Mouse (Mus musculus) MEL (cell line): ENCODE data around the gene Traf5. TPM values are rescaled to one million over a fixed set of nuclear protein-coding genes. Genes with fewer than 3 reads are reported as not detected.

Source experiments
- DNase-seq: peaks from one replicate; pipeline ENCODE4 v3.0.0; 2011; ENCODE audit warnings: low read depth, low spot score
- H3K27ac ChIP-seq: 2 replicates; pipeline ENCODE4 v1.5.1; 2012; ENCODE audit warnings: low read depth, mild to moderate bottlenecking, control low read depth, low read length, moderate library complexity; ENCODE audit not compliant: control insufficient read depth
- H3K27me3 ChIP-seq, 2 experiments: fragments of 150-350 bp in 1 of 2; sonication (generic) in 1 of 2; 2 replicates each; pipeline ENCODE4 v1.6.1; 2012; ENCODE audit warnings: low read length in 2 of 2, mild to moderate bottlenecking in 2 of 2, improper control_type of control experiment in 1 of 2, moderate library complexity in 1 of 2; ENCODE audit not compliant: insufficient read depth in 2 of 2, control insufficient read depth in 1 of 2
- H3K36me3 ChIP-seq, 2 experiments: 2 replicates each; pipeline ENCODE4 v1.6.1; 2012 to 2014; ENCODE audit warnings: low read length in 2 of 2, improper control_type of control experiment in 1 of 2, inconsistent platforms in 1 of 2, mild to moderate bottlenecking in 1 of 2; ENCODE audit not compliant: insufficient read depth in 2 of 2, control insufficient read depth in 1 of 2
- H3K4me1 ChIP-seq, 2 experiments: fragments of 150-350 bp in 1 of 2; sonication (generic) in 1 of 2; 2 replicates each; pipeline ENCODE4 v1.6.1; 2012; ENCODE audit warnings: low read length in 2 of 2, improper control_type of control experiment in 1 of 2, mild to moderate bottlenecking in 1 of 2; ENCODE audit not compliant: insufficient read depth in 2 of 2, control insufficient read depth in 1 of 2
- H3K4me3 ChIP-seq, 2 experiments: fragments of 150-350 bp in 1 of 2; sonication (generic) in 1 of 2; 2 replicates each; pipeline ENCODE4 v1.5.1; 2012; ENCODE audit warnings: low read depth in 2 of 2, low read length in 2 of 2, mild to moderate bottlenecking in 2 of 2, moderate library complexity in 2 of 2, control low read depth in 1 of 2, improper control_type of control experiment in 1 of 2; ENCODE audit not compliant: control insufficient read depth in 1 of 2, insufficient read depth in 1 of 2
- H3K79me2 ChIP-seq: 2 replicates; pipeline ENCODE4 v1.6.1; 2012; ENCODE audit warnings: mild to moderate bottlenecking, low read length, moderate library complexity; ENCODE audit not compliant: control insufficient read depth, poor library complexity, insufficient read depth
- H3K9ac ChIP-seq: 2 replicates; pipeline ENCODE4 v1.6.1; 2012; ENCODE audit warnings: low read depth, mild to moderate bottlenecking, control low read depth, low read length, moderate library complexity; ENCODE audit not compliant: control insufficient read depth, poor library complexity, severe bottlenecking
- H3K9me3 ChIP-seq: fragments of 150-350 bp; sonication (generic); replicated peaks from 2 replicates; pipeline ENCODE4 v1.6.1; 2012; ENCODE audit warnings: mild to moderate bottlenecking, low read length, improper control_type of control experiment, moderate library complexity; ENCODE audit not compliant: insufficient read depth
- BHLHE40 ChIP-seq: IDR thresholded peaks from 2 replicates; pipeline ENCODE4 v1.6.1; 2012; ENCODE audit warnings: low read depth, mild to moderate bottlenecking, inconsistent platforms, low read length, improper control_type of control experiment, borderline replicate concordance
- CHD2 ChIP-seq: IDR thresholded peaks from 2 replicates; pipeline ENCODE4 v1.6.1; 2011; ENCODE audit warnings: low read length, improper control_type of control experiment
- CTCF ChIP-seq, 3 experiments: IDR thresholded peaks in 2 of 3; conservative IDR thresholded peaks in 1 of 3; 2 replicates each; pipeline ENCODE4 v1.5.1; 2011 to 2012; ENCODE audit warnings: low read length in 3 of 3, low read depth in 2 of 3, mild to moderate bottlenecking in 2 of 3, improper control_type of control experiment in 1 of 3, inconsistent platforms in 1 of 3, mixed read lengths in 1 of 3, moderate library complexity in 1 of 3; ENCODE audit not compliant: control insufficient read depth in 1 of 3, insufficient read depth in 1 of 3, poor library complexity in 1 of 3, severe bottlenecking in 1 of 3
- ELF1 ChIP-seq: IDR thresholded peaks from 2 replicates; pipeline ENCODE4 v1.6.1; 2014; ENCODE audit warnings: low read depth, mild to moderate bottlenecking, inconsistent platforms, low read length, improper control_type of control experiment, moderate library complexity
- EP300 ChIP-seq, 2 experiments: IDR thresholded peaks; 2 replicates each; pipeline ENCODE4 v1.6.1; 2011; ENCODE audit warnings: improper control_type of control experiment in 2 of 2, low read length in 2 of 2, low read depth in 1 of 2, mild to moderate bottlenecking in 1 of 2
- GABPA ChIP-seq: IDR thresholded peaks from 2 replicates; pipeline ENCODE4 v1.6.1; 2012; ENCODE audit warnings: low read depth, mild to moderate bottlenecking, inconsistent platforms, low read length, improper control_type of control experiment, moderate library complexity
- GATA1 ChIP-seq: IDR thresholded peaks from 2 replicates; pipeline ENCODE4 v1.6.1; 2011; ENCODE audit warnings: low read depth, low read length, improper control_type of control experiment
- JUND ChIP-seq: IDR thresholded peaks from 2 replicates; pipeline ENCODE4 v1.6.1; 2011; ENCODE audit warnings: low read depth, mild to moderate bottlenecking, improper control_type of control experiment, low read length
- MAFK ChIP-seq: IDR thresholded peaks from 2 replicates; pipeline ENCODE4 v1.6.1; 2011; ENCODE audit warnings: low read depth, mild to moderate bottlenecking, low read length, improper control_type of control experiment, borderline replicate concordance
- MAX ChIP-seq: IDR thresholded peaks from 2 replicates; pipeline ENCODE4 v1.6.1; 2011; ENCODE audit warnings: low read length, improper control_type of control experiment
- MAZ ChIP-seq: IDR thresholded peaks from 2 replicates; pipeline ENCODE4 v1.6.1; 2012; ENCODE audit warnings: low read depth, mild to moderate bottlenecking, inconsistent platforms, low read length, improper control_type of control experiment
- MXI1 ChIP-seq: IDR thresholded peaks from 2 replicates; pipeline ENCODE4 v1.6.1; 2011; ENCODE audit warnings: mild to moderate bottlenecking, low read depth, low read length, improper control_type of control experiment
- MYB ChIP-seq: IDR thresholded peaks from 2 replicates; pipeline ENCODE4 v1.6.1; 2011; ENCODE audit warnings: mild to moderate bottlenecking, low read depth, low read length, improper control_type of control experiment
- MYC ChIP-seq: IDR thresholded peaks from 2 replicates; pipeline ENCODE4 v1.6.1; 2011; ENCODE audit warnings: low read depth, mild to moderate bottlenecking, low read length, improper control_type of control experiment, moderate library complexity
- NELFE ChIP-seq: IDR thresholded peaks from 2 replicates; pipeline ENCODE4 v1.6.1; 2011; ENCODE audit warnings: low read depth, low read length, improper control_type of control experiment
- NRF1 ChIP-seq: IDR thresholded peaks from 2 replicates; pipeline ENCODE4 v1.6.1; 2014; ENCODE audit warnings: low read depth, mild to moderate bottlenecking, inconsistent platforms, low read length, improper control_type of control experiment, moderate library complexity; ENCODE audit not compliant: poor library complexity, insufficient read depth, severe bottlenecking
- POLR2A ChIP-seq, 2 experiments: IDR thresholded peaks; 2 replicates each; pipeline ENCODE4 v1.6.1; 2011 to 2012; ENCODE audit warnings: low read length in 2 of 2, mild to moderate bottlenecking in 2 of 2, control low read depth in 1 of 2, improper control_type of control experiment in 1 of 2, low read depth in 1 of 2, moderate library complexity in 1 of 2; ENCODE audit not compliant: control insufficient read depth in 1 of 2, insufficient read depth in 1 of 2, poor library complexity in 1 of 2
- POLR2AphosphoS2 ChIP-seq: IDR thresholded peaks from 2 replicates; pipeline ENCODE4 v1.6.1; 2011; ENCODE audit warnings: low read length, improper control_type of control experiment
- POLR2AphosphoS5 ChIP-seq: IDR thresholded peaks from 2 replicates; pipeline ENCODE4 v1.6.1; 2012; ENCODE audit warnings: low read depth, borderline replicate concordance, mild to moderate bottlenecking, inconsistent platforms, low read length, moderate library complexity, mixed read lengths
- RAD21 ChIP-seq: IDR thresholded peaks from 2 replicates; pipeline ENCODE4 v1.6.1; 2011; ENCODE audit warnings: mild to moderate bottlenecking, low read depth, low read length, improper control_type of control experiment
- RCOR1 ChIP-seq: IDR thresholded peaks from 2 replicates; pipeline ENCODE4 v1.6.1; 2012; ENCODE audit warnings: low read depth, mild to moderate bottlenecking, inconsistent platforms, low read length, improper control_type of control experiment
- SIN3A ChIP-seq: IDR thresholded peaks from 2 replicates; pipeline ENCODE4 v1.6.1; 2012; ENCODE audit warnings: low read length, improper control_type of control experiment, inconsistent platforms
- SMC3 ChIP-seq: IDR thresholded peaks from 2 replicates; pipeline ENCODE4 v1.6.1; 2011; ENCODE audit warnings: low read depth, low read length, improper control_type of control experiment
- TAL1 ChIP-seq: IDR thresholded peaks from 2 replicates; pipeline ENCODE4 v1.6.1; 2012; ENCODE audit warnings: mild to moderate bottlenecking, inconsistent platforms, low read length, moderate library complexity, mixed read lengths
- TCF12 ChIP-seq: IDR thresholded peaks from 2 replicates; pipeline ENCODE4 v1.6.1; 2014; ENCODE audit warnings: low read depth, mild to moderate bottlenecking, inconsistent platforms, low read length, improper control_type of control experiment, moderate library complexity
- UBTF ChIP-seq: IDR thresholded peaks from 2 replicates; pipeline ENCODE4 v1.6.1; 2012; ENCODE audit warnings: low read depth, mild to moderate bottlenecking, inconsistent platforms, low read length, improper control_type of control experiment, moderate library complexity, borderline replicate concordance; ENCODE audit not compliant: insufficient read depth
- ZC3H11A ChIP-seq: IDR thresholded peaks from 2 replicates; pipeline ENCODE4 v1.6.1; 2012; ENCODE audit warnings: low read depth, mild to moderate bottlenecking, inconsistent platforms, low read length, improper control_type of control experiment
- ZMIZ1 ChIP-seq: IDR thresholded peaks from 2 replicates; pipeline ENCODE4 v1.6.1; 2012; ENCODE audit warnings: low read depth, mild to moderate bottlenecking, inconsistent platforms, low read length, improper control_type of control experiment, moderate library complexity
- ZNF384 ChIP-seq: IDR thresholded peaks from 2 replicates; pipeline ENCODE4 v1.6.1; 2012; ENCODE audit warnings: low read depth, mild to moderate bottlenecking, inconsistent platforms, low read length, improper control_type of control experiment
- polyA plus RNA-seq, 2 experiments: library from polyadenylated mRNA; stranded (reverse) in 1 of 2; unstranded in 1 of 2; fragments of >175 nt in 1 of 2; fragments of >200 nt in 1 of 2; gene quantifications; 2 replicates each; pipeline versions ENCODE4 v1.2.1 to v1.2.4; 2012; ENCODE audit warnings: low replicate concordance in 2 of 2, low read depth in 1 of 2; ENCODE audit not compliant: insufficient read length in 2 of 2, insufficient read depth in 1 of 2, missing spikeins in 1 of 2
- total RNA-seq: library from RNA; depleted of rRNA; stranded (reverse); fragments of 300-350 nt; gene quantifications from 2 replicates; pipeline ENCODE4 v1.2.3, GENCODE M21; 2012

Gene Traf5
- total and polyA plus RNA-seq, 3 experiments, result 4.0 to 7.3 TPM; not detected in 1

- H3K4me1 ChIP-seq, result peaks cover 4 to 6% of the 10 kb centered on the region in 2 experiments; a peak in 1 of 4 replicates
- no peak for DNase-seq
- peaks cover 0 to 11% of the 10 kb centered on the region in 2 experiments; a peak in 2 of 4 replicates for H3K36me3 ChIP-seq
- H3K9me3 ChIP-seq, result no peaks in the 10 kb centered on the region
- peak overlapping the region; percentile 85 for H3K27ac ChIP-seq
- peak overlapping the region; percentile 96 to 97 for H3K4me3 ChIP-seq
- H3K79me2 ChIP-seq, result peaks cover 17% of the 10 kb centered on the region
- H3K9ac ChIP-seq, result peak overlapping the region; percentile 100
- no peaks in the 10 kb centered on the region for H3K27me3 ChIP-seq
- TF ChIP-seq MAZ (peak; percentile 84; the same call in 1 of the 2 replicates), GATA1 (no peak), SIN3A (peak; percentile 68; the same call in 1 of the 2 replicates), POLR2A (IDR thresholded peaks at IDR 0.05; ENCODE audit: control insufficient read depth in 1 of 2, insufficient read depth in 1 of 2, low read depth in 1 of 2, low read length in 2 of 2, poor library complexity in 1 of 2) (peak in 1 of 2 experiments; percentile 65; a peak in 1 of 4 replicates)
- TF ChIP-seq, all 39 proteins: peak for 3
Measured at GRCm38 (mm10) chr1:192137291-192137925, 45.0 kb upstream of the Traf5 start.

GRCm38 (mm10) chr1:192136561-192137290, 44.4 kb upstream of the Traf5 start:
- peak; percentile 89 for DNase-seq
- H3K4me1 ChIP-seq, result peaks cover 4 to 6% of the 10 kb centered on the region in 2 experiments; a peak in 1 of 4 replicates
- H3K9me3 ChIP-seq, result no peaks in the 10 kb centered on the region
- peak overlapping the region; percentile 86 to 97 for H3K4me3 ChIP-seq
- peaks cover 0 to 11% of the 10 kb centered on the region in 2 experiments; a peak in 2 of 4 replicates for H3K36me3 ChIP-seq
- peak overlapping the region; percentile 57 for H3K27ac ChIP-seq
- H3K27me3 ChIP-seq, result no peaks in the 10 kb centered on the region
- H3K9ac ChIP-seq, result peak overlapping the region; percentile 85
- peaks cover 17% of the 10 kb centered on the region for H3K79me2 ChIP-seq
- TF ChIP-seq MXI1 (no peak), MAX (0 out of 2 replicates have a peak, but pooled peaks have one; percentile 27), RCOR1 (no peak), GATA1 (no peak), UBTF (no peak), CTCF (IDR thresholded peaks at IDR 0.05 in 2 of 3, conservative IDR thresholded peaks at IDR 0.05 in 1 of 3; ENCODE audit: control insufficient read depth in 1 of 3, insufficient read depth in 1 of 3, low read depth in 2 of 3, low read length in 3 of 3, poor library complexity in 1 of 3, severe bottlenecking in 1 of 3) (no peak), JUND (no peak), POLR2AphosphoS5 (no peak), ELF1 (no peak; the same call in 1 of the 2 replicates), MAFK (no peak), TAL1 (no peak), MYB (no peak), SMC3 (no peak), EP300 (IDR thresholded peaks at IDR 0.05; ENCODE audit: low read depth in 1 of 2, low read length in 2 of 2) (no peak), ZC3H11A (0 out of 2 replicates have a peak, but pooled peaks have one; percentile 8), NELFE (peak; percentile 67), POLR2A (IDR thresholded peaks at IDR 0.05; ENCODE audit: control insufficient read depth in 1 of 2, insufficient read depth in 1 of 2, low read depth in 1 of 2, low read length in 2 of 2, poor library complexity in 1 of 2) (peak; percentile 57 to 59; a peak in 2 of 4 replicates), BHLHE40 (peak; percentile 25; the same call in 1 of the 2 replicates), RAD21 (no peak), CHD2 (no peak), GABPA (no peak), NRF1 (no peak), MYC (no peak), POLR2AphosphoS2 (peak; percentile 65; the same call in 1 of the 2 replicates), ZMIZ1 (no peak; the same call in 1 of the 2 replicates), ZNF384 (no peak), TCF12 (no peak)
